In genomic region chr9:122629171-122629904, GRCm38 (mm10) we compare ENCODE assay signal across 8 mouse cellular contexts.
DNase-seq lines count a peak whose midpoint lies in the region; ATAC-seq and TF ChIP-seq lines count a peak whose summit lies in the region.

No protein-coding gene starts in this region.

- no peak overlapping the region; the same call in 1 of the 2 replicates for H3K27ac ChIP-seq in neural tube, embryonic 13.5 days (replicated peaks)
- H3K27ac ChIP-seq in forebrain, postnatal 0 days (ENCODE audit: low read depth, low read length): peak overlapping the region; percentile 29; the same call in 1 of the 2 replicates

- peaks cover 34% of the 10 kb centered on the region for H3K4me1 ChIP-seq in neural tube, embryonic 13.5 days (replicated peaks)
- peaks cover 9% of the 10 kb centered on the region; the same call in 1 of the 2 replicates for H3K4me1 ChIP-seq in forebrain, postnatal 0 days (ENCODE audit: insufficient read depth)

- H3K9ac ChIP-seq in neural tube, embryonic 13.5 days: no peak overlapping the region
- no peak overlapping the region for H3K9ac ChIP-seq in forebrain, postnatal 0 days

- no peak for TF ChIP-seq CTCF in forebrain, postnatal 0 days (IDR thresholded peaks at IDR 0.05; ENCODE audit: low read depth)

- no peaks in the 10 kb centered on the region for H3K9me3 ChIP-seq in neural tube, embryonic 13.5 days
- H3K9me3 ChIP-seq in forebrain, postnatal 0 days (ENCODE audit: low read length): no peaks in the 10 kb centered on the region

- 33% methylated on average over 18 of the region's 18 CpGs for WGBS in neural tube, embryonic 13.5 days
- WGBS in forebrain, postnatal 0 days: 20% methylated on average over 18 of the region's 18 CpGs

- no peak overlapping the region for H3K4me3 ChIP-seq in neural tube, embryonic 13.5 days
- no peak overlapping the region for H3K4me3 ChIP-seq in forebrain, postnatal 0 days (ENCODE audit: low read depth, low read length)

- no peak overlapping the region for H3K4me2 ChIP-seq in neural tube, embryonic 13.5 days
- H3K4me2 ChIP-seq in forebrain, postnatal 0 days (ENCODE audit: low read depth): no peak overlapping the region

- intact Hi-C loops in left cerebral cortex, postnatal 25 days (cut with DNase I): no loop called here

- H3K36me3 ChIP-seq in neural tube, embryonic 13.5 days: no peaks in the 10 kb centered on the region
- no peaks in the 10 kb centered on the region; the same call in 1 of the 2 replicates for H3K36me3 ChIP-seq in forebrain, postnatal 0 days (ENCODE audit: insufficient read depth)

- ATAC-seq in neural tube, embryonic 13.5 days (ENCODE audit: low read depth): 0 out of 2 replicates have a peak, but pooled peaks have one; percentile 28
- ATAC-seq in forebrain, postnatal 0 days: peak; percentile 74; the same call in 1 of the 2 replicates

- DNase-seq in neural tube, embryonic 10.5 days (ENCODE audit: extremely low spot score, low spot score): no peak
- peak; percentile 50 for DNase-seq in forebrain, postnatal 0 days
- peak; percentile 71 to 92 for DNase-seq in left cerebral cortex, postnatal 25 days (ENCODE audit: low spot score in 2 of 2)
- DNase-seq in right cerebral cortex, postnatal 36 days (ENCODE audit: low spot score in 2 of 2): peak; percentile 83 to 87
- no peak for DNase-seq in adrenal gland, postnatal 25 days
- DNase-seq in heart, postnatal 4 days: no peak
- no peak for DNase-seq in ovary, postnatal 14 days (ENCODE audit: low spot score)

- peaks cover 40% of the 10 kb centered on the region for H3K27me3 ChIP-seq in neural tube, embryonic 13.5 days
- no peaks in the 10 kb centered on the region; the same call in 1 of the 2 replicates for H3K27me3 ChIP-seq in forebrain, postnatal 0 days (ENCODE audit: insufficient read depth, low read length)

Comparison
In these comparisons a context has a peak if more than half of its experiments do, and no peak if none do; other contexts are left out.
1. DNase-seq: peak in forebrain, postnatal 0 days (single experiment), left cerebral cortex, postnatal 25 days (2 of 2) and right cerebral cortex, postnatal 36 days (2 of 2); none in neural tube, embryonic 10.5 days (single experiment), adrenal gland, postnatal 25 days (single experiment), heart, postnatal 4 days (single experiment) and ovary, postnatal 14 days (single experiment).